Mouse (Mus musculus) stomach, embryonic 16.5 days (tissue): ENCODE results near the gene Fndc1. TPM values are rescaled to one million over a fixed set of nuclear protein-coding genes. Genes with fewer than 3 reads are reported as not detected.

Experiments used
- ATAC-seq: fragments of 200-750 bp; cut with Nextera tagmentation; 2 replicates; pipeline ENCODE4 v1.8.0; 2017; ENCODE audit warnings: moderate number of reproducible peaks, moderate TSS enrichment; ENCODE audit not compliant: insufficient read depth, low FRiP score
- H3K27ac ChIP-seq: fragments of 300-500 bp; sonication (generic); 2 replicates; pipeline ENCODE4 v1.5.1; 2014; ENCODE audit warnings: low read length
- H3K27me3 ChIP-seq: fragments of 300-500 bp; sonication (generic); 2 replicates; pipeline ENCODE4 v1.6.1; 2014; ENCODE audit warnings: low read length, control low read depth, mixed read lengths; ENCODE audit not compliant: control insufficient read depth, insufficient read depth
- H3K36me3 ChIP-seq: fragments of 300-500 bp; sonication (generic); 2 replicates; pipeline ENCODE4 v1.6.1; 2014; ENCODE audit warnings: low read length; ENCODE audit not compliant: control insufficient read depth, insufficient read depth
- H3K4me1 ChIP-seq: fragments of 300-500 bp; sonication (generic); 2 replicates; pipeline ENCODE4 v1.6.1; 2014; ENCODE audit warnings: low read length, control low read depth, mixed read lengths; ENCODE audit not compliant: control insufficient read depth, insufficient read depth
- H3K4me2 ChIP-seq: fragments of 300-500 bp; sonication (generic); 2 replicates; pipeline ENCODE4 v1.6.1; 2014; ENCODE audit warnings: low read depth, low read length, mixed read lengths
- H3K4me3 ChIP-seq: fragments of 300-500 bp; sonication (generic); replicated peaks from 2 replicates; pipeline ENCODE4 v1.5.1; 2014; ENCODE audit warnings: mild to moderate bottlenecking, low read length
- H3K9ac ChIP-seq: fragments of 300-500 bp; sonication (generic); 2 replicates; pipeline ENCODE4 v1.6.1; 2014; ENCODE audit warnings: low read length
- H3K9me3 ChIP-seq: fragments of 300-500 bp; sonication (generic); replicated peaks from 2 replicates; pipeline ENCODE4 v1.6.1; 2016; ENCODE audit warnings: low read length, control low read depth; ENCODE audit not compliant: control insufficient read depth
- WGBS: fragments of 180-500 bp; shearing (Covaris S2); extraction: QIAGEN DNeasy Blood & Tissue Kit; methylation state at CpG from one replicate; pipeline ENCODE4 v1.1.7; 2014; 5-methylcytosine and 5-hydroxymethylcytosine counted together
- polyA plus RNA-seq: library from polyadenylated mRNA; unstranded; fragments of >200 nt; fragmentation: Nextera tagmentation; extraction: Ambion mirVana; gene quantifications from 2 replicates; pipeline ENCODE4 v1.2.1, GENCODE M21; 2015

Gene Fndc1
- polyA plus RNA-seq, 1 experiment from 2014 or later = 47.6 TPM

DNA sequence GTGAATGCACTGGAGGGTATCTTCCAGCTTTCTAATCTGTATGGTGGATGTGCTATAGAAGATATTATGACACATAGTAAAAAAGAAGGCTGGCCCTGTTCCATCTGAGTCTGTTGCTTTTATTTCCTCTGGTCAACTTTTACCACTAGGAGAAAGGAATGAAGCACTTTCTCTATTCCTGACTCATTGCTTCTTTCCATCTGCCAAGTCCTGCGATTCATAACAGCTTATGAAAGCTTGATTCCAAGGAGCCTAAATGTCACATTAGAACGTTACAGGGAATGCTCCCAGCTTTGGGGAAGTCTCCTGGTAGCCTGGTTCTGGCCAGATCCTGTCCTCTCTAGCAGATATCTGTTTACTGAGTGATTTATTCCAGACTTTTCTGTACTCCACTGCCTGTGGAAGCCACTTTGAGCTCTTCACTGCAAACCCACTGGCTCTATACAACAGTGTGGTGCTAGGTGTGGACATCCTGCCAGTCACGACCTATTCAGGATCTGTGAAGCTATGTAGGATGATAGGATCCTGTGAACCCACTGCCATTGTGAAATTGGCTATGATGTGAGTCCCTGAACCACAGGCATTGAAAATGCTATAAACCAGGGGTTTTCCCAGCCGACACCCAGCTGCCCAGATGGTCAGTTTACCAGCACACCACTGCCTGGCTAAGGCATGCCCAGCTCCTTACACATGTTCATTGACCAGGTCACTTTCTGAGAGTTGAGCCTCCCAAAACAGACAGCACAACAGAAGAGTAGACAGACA is 77.9 kb downstream of the Fndc1 start:
- no peaks in the 10 kb centered on the region for H3K27me3 ChIP-seq
- H3K9ac ChIP-seq = no peak overlapping the region
- H3K27ac ChIP-seq = no peak overlapping the region
- H3K36me3 ChIP-seq = no peaks in the 10 kb centered on the region
- no peak overlapping the region for H3K4me3 ChIP-seq
- WGBS = 72% methylated on average over 4 of the region's 4 CpGs
- no peak for ATAC-seq
- no peaks in the 10 kb centered on the region for H3K4me1 ChIP-seq
- H3K9me3 ChIP-seq = no peaks in the 10 kb centered on the region
- no peak overlapping the region for H3K4me2 ChIP-seq

DNA sequence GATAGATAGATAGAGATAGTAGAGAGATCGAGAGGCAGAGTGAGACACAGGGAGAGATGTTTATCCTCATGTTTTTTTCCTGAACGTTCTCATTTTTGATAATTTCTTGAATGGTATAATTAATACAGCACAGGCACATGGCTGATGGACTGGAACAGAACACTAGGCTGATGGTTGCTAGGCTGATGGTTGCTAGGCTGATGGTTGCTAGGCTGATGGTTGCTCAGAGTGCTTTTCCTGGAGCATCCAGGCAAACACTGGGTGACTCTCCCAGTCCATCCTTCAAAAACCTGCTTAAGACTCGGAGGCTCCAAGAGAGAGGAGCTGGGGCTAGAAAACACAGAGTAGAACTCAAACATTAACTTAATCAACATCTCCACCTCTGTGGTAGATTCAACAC is 80.3 kb downstream of the Fndc1 start:
- H3K9ac ChIP-seq = no peak overlapping the region
- H3K9me3 ChIP-seq = no peaks in the 10 kb centered on the region
- ATAC-seq = no peak
- H3K27me3 ChIP-seq = no peaks in the 10 kb centered on the region
- no peaks in the 10 kb centered on the region for H3K4me1 ChIP-seq
- no peak overlapping the region for H3K27ac ChIP-seq
- H3K36me3 ChIP-seq = no peaks in the 10 kb centered on the region
- H3K4me2 ChIP-seq = no peak overlapping the region
- H3K4me3 ChIP-seq = no peak overlapping the region
- WGBS = 79% methylated on average over 3 of the region's 3 CpGs

DNA sequence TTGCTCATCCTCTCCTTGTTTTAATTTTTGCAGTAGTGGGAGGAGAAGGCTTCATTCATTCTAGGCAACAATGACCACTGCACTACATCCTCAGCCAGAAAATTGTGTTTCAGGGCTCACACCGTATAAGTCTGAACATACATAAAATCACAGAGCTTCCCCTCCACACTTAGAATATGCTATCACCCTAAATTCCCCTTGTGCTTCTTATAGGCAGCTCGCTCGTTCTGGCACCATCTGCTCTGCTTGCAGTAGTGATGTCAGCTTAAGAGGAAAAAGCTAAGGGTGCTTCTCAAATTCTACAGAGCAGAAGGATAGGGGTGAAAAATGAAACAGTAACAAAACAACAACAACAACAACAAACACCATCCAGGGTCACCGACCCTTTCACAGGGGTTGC is 82.1 kb downstream of the Fndc1 start:
- Histone ChIP-seq H3K27me3 (no peaks in the 10 kb centered on the region), H3K4me1 (no peaks in the 10 kb centered on the region), H3K4me2 (no peak overlapping the region), H3K4me3 (no peak overlapping the region), H3K9ac (no peak overlapping the region), H3K27ac (no peak overlapping the region), H3K36me3 (no peaks in the 10 kb centered on the region), H3K9me3 (no peaks in the 10 kb centered on the region)
- ATAC-seq = no peak
- WGBS = 84% methylated on average over 4 of the region's 4 CpGs

DNA sequence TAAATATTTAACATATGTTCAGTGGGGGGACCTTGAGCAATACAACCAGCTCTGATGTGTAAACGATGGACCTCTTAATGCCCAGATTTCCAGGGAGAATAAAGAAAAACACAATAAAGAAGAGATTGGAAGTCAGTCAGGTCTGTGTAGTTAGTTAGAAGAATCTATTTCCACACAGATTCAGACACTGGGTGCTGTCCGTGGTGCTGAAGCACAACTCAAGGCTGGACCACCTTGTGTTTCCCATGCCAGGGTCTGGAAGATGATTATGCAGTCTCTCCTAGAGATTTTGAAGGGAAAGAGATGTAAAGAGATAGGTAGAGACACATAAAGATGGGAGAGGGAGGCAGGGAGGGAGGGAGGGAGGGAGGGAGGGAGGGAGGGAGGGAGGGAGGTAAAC is 86.1 kb downstream of the Fndc1 start:
- ATAC-seq = no peak
- Histone ChIP-seq H3K4me3 (no peak overlapping the region), H3K36me3 (no peaks in the 10 kb centered on the region), H3K27ac (no peak overlapping the region), H3K9ac (no peak overlapping the region), H3K4me2 (no peak overlapping the region), H3K4me1 (no peaks in the 10 kb centered on the region), H3K27me3 (no peaks in the 10 kb centered on the region), H3K9me3 (no peaks in the 10 kb centered on the region)
- WGBS = 25% methylated on average over 2 of the region's 2 CpGs

DNA sequence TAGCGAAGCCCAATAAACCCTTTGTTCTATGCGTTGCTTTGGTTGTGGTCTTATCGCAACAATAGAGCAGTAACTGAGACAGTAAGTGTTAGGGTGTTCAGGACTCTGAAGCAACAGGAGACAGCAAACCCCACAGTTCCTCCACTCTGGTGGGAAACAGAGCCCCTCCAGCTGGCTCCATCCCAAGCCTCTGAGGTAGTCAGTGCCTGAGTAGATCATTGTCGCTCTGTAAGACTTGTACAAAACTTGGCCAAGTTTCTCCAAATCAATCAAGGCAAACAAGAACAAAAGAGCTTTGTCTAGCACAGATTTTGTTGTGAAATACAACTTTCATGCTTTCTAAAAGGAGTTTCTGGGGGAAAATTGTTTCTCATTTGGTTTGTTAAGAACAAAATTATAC is 104.1 kb downstream of the Fndc1 start:
- Histone ChIP-seq H3K9ac (no peak overlapping the region), H3K9me3 (no peaks in the 10 kb centered on the region), H3K4me1 (0 out of 2 replicates have a peak, but pooled peaks cover 6% of the 10 kb centered on the region), H3K4me3 (no peak overlapping the region), H3K36me3 (no peaks in the 10 kb centered on the region), H3K27me3 (no peaks in the 10 kb centered on the region), H3K4me2 (no peak overlapping the region), H3K27ac (no peak overlapping the region)
- 78% methylated on average over 4 of the region's 4 CpGs for WGBS
- ATAC-seq = no peak

DNA sequence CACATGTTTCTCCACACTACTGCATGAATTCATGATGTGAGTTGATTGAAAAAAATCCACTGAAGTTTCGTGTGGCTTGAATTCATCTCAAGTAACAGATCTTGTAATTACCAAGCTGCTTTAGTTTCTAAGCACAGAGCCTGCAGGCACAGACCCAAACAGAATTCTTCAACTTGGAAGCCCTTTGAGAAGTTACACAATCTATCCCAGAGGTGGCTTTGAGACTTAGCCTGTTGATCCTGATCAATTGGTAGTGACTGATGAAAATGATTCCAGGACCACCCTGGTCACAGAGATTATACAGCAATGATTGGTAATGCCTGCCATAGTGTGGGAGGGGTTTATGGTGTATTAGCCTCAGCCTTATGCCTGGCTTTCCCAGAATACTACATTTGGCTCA is 108.2 kb downstream of the Fndc1 start:
- 0 out of 2 replicates have a peak, but pooled peaks have one; percentile 37 for ATAC-seq
- Histone ChIP-seq H3K9ac (no peak overlapping the region), H3K9me3 (no peaks in the 10 kb centered on the region), H3K36me3 (no peaks in the 10 kb centered on the region), H3K4me3 (no peak overlapping the region), H3K27me3 (no peaks in the 10 kb centered on the region), H3K27ac (no peak overlapping the region), H3K4me1 (0 out of 2 replicates have a peak, but pooled peaks cover 6% of the 10 kb centered on the region), H3K4me2 (no peak overlapping the region)
- 51% methylated on average over 1 of the region's 1 CpGs for WGBS

DNA sequence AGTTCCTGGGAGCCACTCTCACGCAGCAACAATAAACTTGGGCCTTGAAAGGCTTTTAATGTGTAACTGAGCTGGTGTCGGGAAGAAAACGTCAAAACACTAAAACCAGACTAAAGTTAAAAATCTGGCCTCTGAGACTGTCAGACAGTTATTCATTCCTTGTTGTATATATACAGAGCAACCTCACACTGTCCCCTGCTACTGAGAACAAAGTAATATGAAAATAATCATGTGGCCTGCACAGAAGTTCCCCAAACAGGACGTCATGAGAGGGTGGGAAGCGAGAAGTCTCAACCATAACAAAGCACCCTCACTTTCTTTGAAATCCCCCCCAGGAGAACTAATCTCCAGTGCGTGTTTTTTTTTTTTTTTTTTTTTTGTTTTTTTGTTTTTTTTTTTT is 109.2 kb downstream of the Fndc1 start:
- H3K4me1 ChIP-seq = 0 out of 2 replicates have a peak, but pooled peaks cover 4% of the 10 kb centered on the region
- no peak overlapping the region for H3K4me2 ChIP-seq
- no peak overlapping the region for H3K4me3 ChIP-seq
- no peaks in the 10 kb centered on the region for H3K36me3 ChIP-seq
- no peak for ATAC-seq
- no peaks in the 10 kb centered on the region for H3K27me3 ChIP-seq
- no peak overlapping the region for H3K27ac ChIP-seq
- no peaks in the 10 kb centered on the region for H3K9me3 ChIP-seq
- no peak overlapping the region for H3K9ac ChIP-seq
- 48% methylated on average over 6 of the region's 6 CpGs for WGBS

DNA sequence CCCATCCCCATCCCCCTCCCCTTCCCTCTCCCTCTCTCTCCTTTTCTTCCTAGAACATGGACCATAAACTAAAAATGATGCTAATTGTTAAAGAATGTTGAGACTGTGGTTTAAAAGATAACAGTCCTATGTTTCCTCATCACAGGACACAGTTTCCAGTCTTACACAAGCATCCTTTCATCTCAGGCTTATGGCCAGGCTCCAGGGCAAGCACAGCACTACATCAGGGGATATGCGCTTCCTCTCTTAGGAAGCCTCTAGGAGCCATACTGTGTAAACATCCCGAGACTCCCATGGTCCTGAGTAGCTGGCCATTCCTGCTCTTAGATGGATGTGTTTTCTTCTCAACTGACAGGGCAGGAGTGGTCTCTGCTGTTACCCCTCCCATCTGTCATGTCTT is 114.1 kb downstream of the Fndc1 start:
- H3K4me2 ChIP-seq = no peak overlapping the region
- no peaks in the 10 kb centered on the region for H3K36me3 ChIP-seq
- no peak overlapping the region for H3K27ac ChIP-seq
- 45% methylated on average over 2 of the region's 2 CpGs for WGBS
- no peak for ATAC-seq
- no peaks in the 10 kb centered on the region for H3K9me3 ChIP-seq
- no peak overlapping the region for H3K9ac ChIP-seq
- no peak overlapping the region for H3K4me3 ChIP-seq
- H3K27me3 ChIP-seq = no peaks in the 10 kb centered on the region
- H3K4me1 ChIP-seq = no peaks in the 10 kb centered on the region

DNA sequence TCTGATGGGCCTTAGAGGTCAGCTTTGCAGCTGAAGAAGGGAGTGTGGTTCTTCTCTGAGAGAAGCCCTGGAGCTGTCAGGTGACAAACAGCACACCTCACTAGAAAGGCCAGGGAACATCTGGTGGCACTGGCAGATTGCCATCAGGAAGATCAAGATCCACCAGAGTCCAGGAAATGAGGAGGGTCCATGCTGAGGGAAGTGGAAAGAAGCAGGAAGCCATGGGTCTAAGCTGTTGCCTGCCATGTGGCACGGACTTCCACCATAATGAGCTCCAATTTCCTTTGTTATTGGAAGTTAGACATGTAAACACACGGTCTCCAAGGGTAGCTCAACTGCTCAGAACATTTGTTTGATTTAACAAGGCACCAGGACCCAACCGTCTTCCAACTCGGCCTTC is 120.0 kb downstream of the Fndc1 start:
- Histone ChIP-seq H3K4me1 (no peaks in the 10 kb centered on the region), H3K9ac (no peak overlapping the region), H3K27me3 (no peaks in the 10 kb centered on the region), H3K9me3 (no peaks in the 10 kb centered on the region), H3K4me2 (no peak overlapping the region), H3K27ac (no peak overlapping the region), H3K4me3 (no peak overlapping the region), H3K36me3 (no peaks in the 10 kb centered on the region)
- 63% methylated on average over 4 of the region's 4 CpGs for WGBS
- no peak for ATAC-seq
